Mouse (Mus musculus) midbrain, embryonic 10.5 days (tissue): Measurements from ENCODE around the gene Rora. TPM values are rescaled to one million over a fixed set of nuclear protein-coding genes. Genes with fewer than 3 reads are reported as not detected.

Source experiments
- DNase-seq: peaks from one replicate; pipeline ENCODE4 v3.0.0-alpha.2; 2017; ENCODE audit warnings: low spot score
- H3K27ac ChIP-seq: fragments of 300-500 bp; sonication (generic); replicated peaks from 2 replicates; pipeline ENCODE4 v1.5.1; 2016; ENCODE audit warnings: mild to moderate bottlenecking
- H3K27me3 ChIP-seq: fragments of 300-500 bp; sonication (generic); 2 replicates; pipeline ENCODE4 v1.6.1; 2016; ENCODE audit warnings: low read depth, mild to moderate bottlenecking; ENCODE audit not compliant: poor library complexity, severe bottlenecking
- H3K36me3 ChIP-seq: fragments of 300-500 bp; sonication (generic); 2 replicates; pipeline ENCODE4 v1.6.1; 2016; ENCODE audit warnings: mild to moderate bottlenecking, moderate library complexity
- H3K4me1 ChIP-seq: fragments of 300-500 bp; sonication (generic); 2 replicates; pipeline ENCODE4 v1.6.1; 2016
- H3K4me3 ChIP-seq: fragments of 300-500 bp; sonication (generic); 2 replicates; pipeline ENCODE4 v1.5.1; 2016; ENCODE audit warnings: mild to moderate bottlenecking, moderate library complexity
- H3K9me3 ChIP-seq: fragments of 300-500 bp; sonication (generic); replicated peaks from 2 replicates; pipeline ENCODE4 v1.6.1; 2016; ENCODE audit warnings: mild to moderate bottlenecking
- WGBS: fragments of 180-500 bp; shearing (Covaris S2); methylation state at CpG from one replicate; pipeline ENCODE4 v1.1.7; 2016; 5-methylcytosine and 5-hydroxymethylcytosine counted together
- polyA plus RNA-seq: library from polyadenylated mRNA; unstranded; fragments of >200 nt; fragmentation: Nextera tagmentation; extraction: Ambion mirVana; gene quantifications from 2 replicates; pipeline ENCODE4 v1.2.1, GENCODE M21; 2016

The Rora gene
- polyA plus RNA-seq, 1 experiment from 2014 or later = 4.1 TPM

DNA sequence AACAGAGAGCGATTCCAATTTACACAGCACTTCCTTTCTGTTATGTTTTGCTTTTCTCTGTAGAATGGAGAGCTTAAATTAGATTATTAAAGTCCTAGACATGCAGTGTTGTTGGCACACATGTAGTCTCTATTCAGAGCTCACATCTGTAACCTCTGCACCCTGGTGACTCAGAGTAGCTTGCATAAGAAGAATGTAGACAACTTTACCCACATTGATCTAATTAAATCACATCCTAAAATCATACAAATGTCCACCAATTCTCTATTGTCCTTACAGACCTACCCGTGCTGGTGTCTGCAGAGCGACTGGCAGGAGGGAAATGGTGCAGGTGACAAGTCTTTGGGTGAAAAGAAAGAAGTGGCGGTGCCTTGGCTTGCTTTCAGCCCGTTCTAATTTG, 155.9 kb downstream of the Rora start:
- no peak overlapping the region for H3K27ac ChIP-seq
- no peak overlapping the region for H3K4me3 ChIP-seq
- H3K4me1 ChIP-seq = no peaks in the 10 kb centered on the region
- no peak for DNase-seq
- 85% methylated on average over 5 of the region's 5 CpGs for WGBS
- no peaks in the 10 kb centered on the region for H3K9me3 ChIP-seq
- H3K36me3 ChIP-seq = no peaks in the 10 kb centered on the region
- no peaks in the 10 kb centered on the region for H3K27me3 ChIP-seq

DNA sequence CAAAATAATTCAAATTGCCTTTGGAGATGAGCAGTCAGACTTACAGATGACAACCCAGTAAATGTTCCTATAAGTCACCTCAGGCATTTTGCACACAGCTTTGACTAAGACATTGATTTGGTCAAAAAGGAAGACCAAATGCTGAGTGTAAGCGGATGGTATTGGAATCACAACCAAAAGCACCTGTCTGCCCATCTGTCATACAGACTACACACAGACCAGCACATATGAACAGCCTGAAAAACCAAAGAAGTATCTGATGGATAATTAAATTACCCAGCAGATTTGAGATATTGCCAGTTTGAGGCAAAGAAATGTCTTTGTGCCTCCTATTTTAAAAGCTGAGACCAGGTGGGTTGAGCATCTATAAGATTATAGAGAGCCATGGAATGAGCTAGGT, 161.1 kb downstream of the Rora start:
- Histone ChIP-seq H3K4me3 (no peak overlapping the region), H3K27me3 (no peaks in the 10 kb centered on the region), H3K4me1 (no peaks in the 10 kb centered on the region), H3K27ac (no peak overlapping the region), H3K36me3 (no peaks in the 10 kb centered on the region), H3K9me3 (no peaks in the 10 kb centered on the region)
- 98% methylated on average over 1 of the region's 1 CpGs for WGBS
- DNase-seq = no peak

DNA sequence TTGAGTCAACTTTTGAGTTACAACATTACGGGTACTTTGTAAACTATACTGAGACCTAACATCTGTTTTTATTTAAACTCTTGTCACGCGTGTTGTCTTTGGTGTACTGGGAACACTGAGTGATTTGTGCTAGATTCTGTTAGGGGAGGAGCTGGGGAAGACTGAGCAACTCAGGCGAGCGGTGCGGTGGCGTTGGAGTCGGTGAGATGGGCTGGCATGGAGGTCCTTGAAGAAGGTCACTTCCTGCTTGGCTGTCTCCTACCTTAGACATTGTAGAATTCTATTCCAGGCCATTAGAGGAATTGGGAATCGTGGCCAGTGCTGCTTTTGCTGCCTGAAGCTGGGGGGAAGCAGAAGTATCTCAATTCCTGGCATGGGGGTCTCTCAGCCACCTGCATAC, 162.3 kb downstream of the Rora start:
- Histone ChIP-seq H3K36me3 (no peaks in the 10 kb centered on the region), H3K9me3 (no peaks in the 10 kb centered on the region), H3K27me3 (no peaks in the 10 kb centered on the region), H3K4me1 (0 out of 2 replicates have a peak, but pooled peaks cover 4% of the 10 kb centered on the region), H3K27ac (no peak overlapping the region), H3K4me3 (no peak overlapping the region)
- WGBS = 87% methylated on average over 9 of the region's 9 CpGs
- DNase-seq = no peak

DNA sequence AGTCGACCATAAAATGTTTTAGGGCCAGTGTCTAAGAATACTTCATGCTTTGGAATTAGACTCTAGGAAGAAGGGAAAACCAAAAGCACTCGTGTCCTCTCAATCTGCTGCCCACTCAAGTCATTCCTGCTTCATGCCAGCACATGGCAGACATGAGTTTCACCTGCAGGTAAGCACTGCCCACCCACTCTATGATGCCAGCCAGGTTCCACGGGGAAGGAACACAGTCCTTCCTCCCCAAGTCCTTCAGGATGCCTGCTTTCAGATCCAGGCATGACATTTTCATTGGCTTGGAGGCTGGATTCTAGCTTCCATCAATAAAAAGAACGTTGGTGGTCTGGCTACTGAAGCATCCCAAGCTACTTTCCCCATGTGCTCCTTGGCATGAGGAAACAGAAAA, 166.4 kb downstream of the Rora start:
- no peaks in the 10 kb centered on the region for H3K36me3 ChIP-seq
- 0 out of 2 replicates have a peak, but pooled peaks cover 4% of the 10 kb centered on the region for H3K4me1 ChIP-seq
- no peaks in the 10 kb centered on the region for H3K9me3 ChIP-seq
- no peak overlapping the region for H3K4me3 ChIP-seq
- 79% methylated on average over 4 of the region's 4 CpGs for WGBS
- H3K27ac ChIP-seq = no peak overlapping the region
- H3K27me3 ChIP-seq = no peaks in the 10 kb centered on the region
- DNase-seq = no peak

DNA sequence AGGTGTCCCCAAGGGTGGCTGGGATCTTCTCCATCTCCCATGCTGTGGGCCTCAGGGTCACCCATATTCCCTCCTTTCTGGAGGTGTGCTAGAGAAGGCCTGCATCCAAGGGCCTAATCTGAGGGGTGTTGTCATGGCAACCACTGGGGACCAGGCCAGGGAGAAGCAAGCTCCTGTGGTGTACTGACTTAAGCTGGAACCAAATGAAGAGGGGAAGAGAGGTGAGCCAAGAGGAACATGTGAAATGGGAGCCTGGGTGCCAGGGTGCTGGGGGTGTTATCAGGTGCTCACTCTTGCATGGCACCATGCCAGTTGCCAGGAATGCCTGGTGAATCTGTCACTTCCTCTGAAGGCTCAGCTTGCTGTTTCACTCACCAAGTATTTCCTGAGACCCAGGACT, 166.9 kb downstream of the Rora start:
- no peak overlapping the region for H3K27ac ChIP-seq
- H3K4me3 ChIP-seq = no peak overlapping the region
- no peaks in the 10 kb centered on the region for H3K27me3 ChIP-seq
- no peaks in the 10 kb centered on the region for H3K9me3 ChIP-seq
- H3K4me1 ChIP-seq = 0 out of 2 replicates have a peak, but pooled peaks cover 4% of the 10 kb centered on the region
- DNase-seq = no peak
- no peaks in the 10 kb centered on the region for H3K36me3 ChIP-seq

DNA sequence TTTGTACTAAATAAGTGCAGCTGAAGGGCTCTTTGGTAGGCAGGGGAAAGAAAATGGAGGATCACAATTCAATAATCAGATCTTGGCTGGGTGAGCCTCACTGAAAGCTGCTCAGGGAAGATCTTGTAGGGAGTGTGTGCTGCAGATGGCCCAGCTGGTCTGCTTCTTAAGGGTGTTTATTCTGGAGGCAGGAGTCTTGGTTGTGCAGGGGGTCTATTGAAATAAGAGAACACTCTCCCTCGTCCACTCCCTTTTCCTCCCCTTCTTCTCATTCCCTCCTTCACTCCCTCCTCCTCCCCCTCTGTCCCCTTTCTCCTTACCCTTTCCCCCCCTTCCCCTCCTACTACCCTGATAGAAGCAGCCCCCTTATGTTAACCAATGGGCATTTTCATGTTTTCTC, 167.8 kb downstream of the Rora start:
- H3K27me3 ChIP-seq = no peaks in the 10 kb centered on the region
- H3K27ac ChIP-seq = no peak overlapping the region
- H3K36me3 ChIP-seq = no peaks in the 10 kb centered on the region
- no peak for DNase-seq
- H3K9me3 ChIP-seq = no peaks in the 10 kb centered on the region
- H3K4me1 ChIP-seq = 0 out of 2 replicates have a peak, but pooled peaks cover 4% of the 10 kb centered on the region
- 50% methylated on average over 1 of the region's 1 CpGs for WGBS
- no peak overlapping the region for H3K4me3 ChIP-seq

DNA sequence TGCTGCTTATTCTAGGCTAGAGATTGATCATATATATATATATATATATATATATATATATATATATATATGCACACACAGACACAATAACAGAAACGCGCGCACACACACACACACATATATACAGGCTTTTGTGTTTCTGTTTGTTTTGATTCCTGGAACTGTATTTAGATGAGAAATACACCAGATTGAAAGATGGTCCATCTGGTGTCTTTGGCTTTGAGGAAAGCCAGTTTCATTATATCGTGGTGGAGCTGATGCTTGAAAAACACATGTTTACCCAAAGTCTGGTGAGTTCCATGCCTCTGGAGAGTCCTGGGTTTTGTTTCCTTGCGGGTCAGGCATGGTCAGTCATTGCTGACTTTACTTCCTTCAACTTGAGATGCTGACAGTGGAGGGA, 169.7 kb downstream of the Rora start:
- H3K4me1 ChIP-seq = 0 out of 2 replicates have a peak, but pooled peaks cover 4% of the 10 kb centered on the region
- H3K4me3 ChIP-seq = no peak overlapping the region
- no peaks in the 10 kb centered on the region for H3K9me3 ChIP-seq
- no peak overlapping the region for H3K27ac ChIP-seq
- 92% methylated on average over 5 of the region's 5 CpGs for WGBS
- H3K36me3 ChIP-seq = no peaks in the 10 kb centered on the region
- no peak for DNase-seq
- no peaks in the 10 kb centered on the region for H3K27me3 ChIP-seq

DNA sequence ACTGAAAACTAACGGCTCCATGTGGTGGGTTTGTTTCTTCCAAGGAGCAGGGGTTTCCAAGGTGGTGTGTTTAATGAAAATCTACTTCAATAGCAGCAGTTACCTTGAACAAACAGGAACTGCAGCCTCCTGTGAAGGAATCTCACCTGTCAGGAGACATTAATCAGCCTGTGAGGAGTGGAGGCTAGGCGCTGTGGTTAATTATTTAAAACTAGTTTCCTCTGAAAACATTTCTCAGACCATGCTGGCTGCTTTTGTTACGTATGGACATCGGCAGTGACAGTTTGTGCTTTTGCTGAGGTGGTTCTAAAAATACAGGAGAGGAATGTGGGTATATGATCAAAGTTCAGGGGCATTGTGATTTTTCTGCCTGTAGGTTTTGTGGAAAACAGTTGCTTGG, 171.5 kb downstream of the Rora start:
- Histone ChIP-seq H3K27me3 (no peaks in the 10 kb centered on the region), H3K36me3 (no peaks in the 10 kb centered on the region), H3K9me3 (no peaks in the 10 kb centered on the region), H3K4me1 (0 out of 2 replicates have a peak, but pooled peaks cover 4% of the 10 kb centered on the region), H3K27ac (no peak overlapping the region), H3K4me3 (no peak overlapping the region)
- 89% methylated on average over 4 of the region's 4 CpGs for WGBS
- DNase-seq = no peak

DNA sequence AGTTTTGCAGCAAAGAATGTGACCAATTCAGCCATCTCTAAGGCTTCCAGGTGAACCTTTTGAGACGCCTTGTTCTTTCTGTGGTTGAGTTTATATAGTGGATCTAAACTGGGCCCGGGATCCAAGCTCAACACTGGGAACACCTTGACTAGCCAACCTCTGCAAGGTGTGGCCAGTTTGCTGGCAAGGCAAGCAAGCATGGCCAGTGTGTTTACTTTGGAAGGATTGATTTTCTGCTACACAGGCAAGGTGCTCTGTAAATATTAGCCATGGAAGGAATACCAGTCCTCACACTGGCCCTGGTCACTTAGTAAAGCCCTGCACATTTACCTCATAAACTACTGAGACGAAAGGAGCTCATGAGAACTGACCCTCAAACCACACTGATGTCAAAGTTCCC, 172.3 kb downstream of the Rora start:
- H3K27ac ChIP-seq = no peak overlapping the region
- no peaks in the 10 kb centered on the region for H3K4me1 ChIP-seq
- H3K4me3 ChIP-seq = no peak overlapping the region
- DNase-seq = no peak
- no peaks in the 10 kb centered on the region for H3K9me3 ChIP-seq
- WGBS = 85% methylated on average over 3 of the region's 3 CpGs
- no peaks in the 10 kb centered on the region for H3K36me3 ChIP-seq
- H3K27me3 ChIP-seq = no peaks in the 10 kb centered on the region

DNA sequence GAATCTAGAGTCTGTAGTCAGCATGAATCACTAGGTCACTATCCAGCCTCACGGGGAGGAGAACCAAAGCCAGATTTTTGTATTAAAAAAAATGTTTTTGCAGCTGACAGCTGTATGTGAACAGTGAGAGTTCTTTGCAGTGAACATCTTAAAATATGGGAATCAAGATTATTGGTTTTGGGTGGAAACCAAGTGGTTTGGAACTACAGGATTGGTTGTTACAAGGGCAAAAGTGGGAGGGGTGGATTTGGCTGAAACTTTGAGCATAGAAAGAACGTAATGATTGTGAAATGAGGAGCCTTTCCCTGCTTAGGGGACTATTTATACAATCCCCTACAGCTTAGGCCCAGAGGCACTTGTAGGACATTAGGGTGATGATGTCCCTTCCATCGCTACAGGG, 173.9 kb downstream of the Rora start:
- H3K9me3 ChIP-seq = no peaks in the 10 kb centered on the region
- no peaks in the 10 kb centered on the region for H3K27me3 ChIP-seq
- no peak for DNase-seq
- no peak overlapping the region for H3K4me3 ChIP-seq
- H3K4me1 ChIP-seq = no peaks in the 10 kb centered on the region
- no peaks in the 10 kb centered on the region for H3K36me3 ChIP-seq
- 83% methylated on average over 3 of the region's 3 CpGs for WGBS
- no peak overlapping the region for H3K27ac ChIP-seq

DNA sequence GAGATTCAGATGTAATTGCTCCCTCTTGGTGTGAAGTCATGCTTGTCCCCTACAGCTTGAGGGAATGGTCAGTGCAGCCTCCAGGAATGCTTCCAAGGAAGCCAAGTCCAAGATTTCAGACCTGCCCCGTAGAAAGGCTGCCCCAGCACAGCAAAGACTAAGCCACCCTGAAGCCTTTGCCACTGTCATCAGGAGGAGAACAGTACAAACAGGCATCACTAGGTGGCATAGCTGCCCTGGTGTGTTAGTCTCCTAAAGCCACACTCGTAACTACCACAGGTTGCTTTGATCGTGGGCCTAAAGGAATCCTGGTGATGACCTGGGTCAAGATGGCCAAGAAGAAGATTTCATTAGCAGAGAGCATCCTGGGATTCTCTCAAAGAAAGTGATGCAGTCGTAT, 176.3 kb downstream of the Rora start:
- Histone ChIP-seq H3K27ac (no peak overlapping the region), H3K9me3 (no peaks in the 10 kb centered on the region), H3K27me3 (no peaks in the 10 kb centered on the region), H3K4me1 (no peaks in the 10 kb centered on the region), H3K36me3 (no peaks in the 10 kb centered on the region), H3K4me3 (no peak overlapping the region)
- 78% methylated on average over 4 of the region's 4 CpGs for WGBS
- no peak for DNase-seq

DNA sequence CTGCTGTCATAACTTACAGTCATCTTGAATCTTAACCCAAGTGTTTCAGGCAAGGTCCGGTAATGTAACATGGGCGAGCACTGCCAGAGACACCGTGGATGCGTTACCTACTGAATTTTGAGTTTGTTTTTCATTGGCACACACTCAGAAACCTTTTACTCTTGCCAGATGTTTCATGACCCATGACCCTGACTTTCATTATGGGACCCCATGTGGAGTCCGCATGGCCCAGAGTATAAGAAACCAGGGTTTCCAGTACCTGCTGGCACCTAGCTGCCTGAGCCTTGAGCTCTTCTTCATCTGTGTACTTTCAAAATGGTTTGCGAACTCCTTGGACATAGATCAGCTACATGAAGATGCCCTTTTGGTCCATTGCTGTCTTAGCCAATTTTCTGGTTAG, 179.7 kb downstream of the Rora start:
- no peaks in the 10 kb centered on the region for H3K9me3 ChIP-seq
- no peaks in the 10 kb centered on the region for H3K27me3 ChIP-seq
- H3K4me3 ChIP-seq = no peak overlapping the region
- WGBS = 86% methylated on average over 6 of the region's 6 CpGs
- no peak for DNase-seq
- H3K4me1 ChIP-seq = no peaks in the 10 kb centered on the region
- H3K27ac ChIP-seq = no peak overlapping the region
- no peaks in the 10 kb centered on the region for H3K36me3 ChIP-seq

DNA sequence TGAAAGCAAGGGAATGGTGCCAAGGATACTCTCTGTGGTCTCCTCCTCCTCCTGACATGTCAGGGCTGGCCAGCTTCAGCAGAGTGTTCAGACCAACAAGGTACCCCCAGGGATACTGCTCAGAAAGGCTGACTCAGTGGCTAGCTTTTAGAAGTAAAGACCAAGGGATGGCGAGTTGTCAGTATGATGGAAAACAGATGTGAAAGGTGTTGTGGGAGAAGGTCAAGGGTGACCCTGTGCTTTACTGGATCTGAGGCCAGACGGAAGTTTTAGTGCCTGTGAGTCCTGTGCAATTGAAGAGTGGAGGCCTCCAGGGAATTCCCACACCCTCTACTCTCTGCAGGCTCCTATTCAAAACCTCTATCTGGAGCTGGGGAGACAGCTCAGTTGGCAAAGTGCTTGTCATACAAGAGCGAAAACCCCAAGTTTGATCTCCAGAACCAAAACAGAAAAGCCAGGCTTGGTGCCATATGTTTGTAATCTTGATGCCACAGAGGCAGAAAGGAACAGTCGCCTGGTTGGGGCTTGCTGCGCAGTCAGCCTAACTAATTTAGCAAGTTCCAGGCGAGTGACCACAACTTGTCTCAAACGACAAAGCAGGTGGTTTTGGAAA, 181.6 kb downstream of the Rora start:
- 66% methylated on average over 7 of the region's 7 CpGs for WGBS
- Histone ChIP-seq H3K4me1 (no peaks in the 10 kb centered on the region), H3K27me3 (no peaks in the 10 kb centered on the region), H3K9me3 (no peaks in the 10 kb centered on the region), H3K4me3 (no peak overlapping the region), H3K36me3 (no peaks in the 10 kb centered on the region), H3K27ac (no peak overlapping the region)
- DNase-seq = no peak
